Mouse (Mus musculus) liver, postnatal 0 days (tissue): ENCODE results near the gene Gm16181.

Experiments used
- CTCF ChIP-seq: sonication (generic); IDR thresholded peaks from 2 replicates; pipeline ENCODE4 v1.5.1; 2016; ENCODE audit warnings: antibody characterized with exemption, low read depth
- EP300 ChIP-seq: IDR thresholded peaks from 2 replicates; pipeline ENCODE4 v1.6.1; 2016; ENCODE audit warnings: antibody characterized with exemption, low read depth, mild to moderate bottlenecking

DNA sequence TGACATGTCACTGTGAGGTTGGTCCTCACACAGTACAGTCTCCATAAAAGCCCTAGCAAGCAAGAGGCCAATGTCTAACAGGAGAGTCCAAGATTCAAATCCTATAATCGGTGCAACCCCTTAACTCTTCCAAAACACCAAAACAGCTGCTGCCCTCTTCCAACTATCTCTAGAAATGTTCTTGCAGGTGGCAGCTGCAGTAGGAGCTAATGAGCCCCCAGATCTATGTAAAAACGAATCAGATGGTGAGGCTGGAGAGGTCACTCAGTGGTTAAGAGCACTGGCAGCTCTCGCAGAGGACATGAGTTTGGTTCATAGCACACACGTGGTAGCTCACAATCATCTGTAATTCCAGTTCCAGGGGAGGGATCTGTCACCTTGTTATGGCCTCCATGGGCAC, 35.1 kb downstream of the Gm16181 start:
- TF ChIP-seq EP300: no peak
- no peak for TF ChIP-seq CTCF
